Mouse (Mus musculus) layer of hippocampus, adult 9-10 months (tissue): Measurements from ENCODE around the gene Pou2f3.

Source experiments
- DNase-seq: peaks from one replicate; pipeline ENCODE4 v3.0.0; 2022; ENCODE audit warnings: low spot score

Gene Pou2f3

DNA sequence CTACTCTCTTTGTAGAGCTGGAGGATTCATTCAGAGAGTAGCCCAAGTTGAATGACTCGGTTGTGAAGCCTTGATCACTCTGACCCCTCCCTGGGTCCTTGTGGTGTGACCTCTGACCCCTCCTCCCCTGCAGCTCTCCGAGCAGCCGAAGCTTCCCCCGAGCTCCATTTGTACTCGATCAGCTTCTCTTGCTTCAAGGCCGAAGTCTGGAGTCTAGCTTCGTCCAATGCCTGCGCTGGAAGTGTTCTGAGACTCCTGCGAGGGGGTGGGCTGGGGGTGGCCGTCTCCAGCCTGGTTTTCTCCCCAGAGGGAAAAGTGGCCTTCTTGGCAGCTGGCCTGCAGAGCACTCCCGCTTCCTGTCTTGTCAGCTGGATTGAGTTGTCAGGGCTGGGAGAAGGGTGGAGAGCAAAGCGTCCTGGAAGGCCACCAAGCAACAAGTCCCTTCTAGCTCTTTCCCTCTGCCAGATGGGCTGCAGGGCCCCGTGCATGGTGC is at the start of gene Pou2f3:
Gene Pou2f3, minus strand, starts transcription at position 180 of the 493 bp plus-strand sequence.
- DNase-seq = no peak

DNA sequence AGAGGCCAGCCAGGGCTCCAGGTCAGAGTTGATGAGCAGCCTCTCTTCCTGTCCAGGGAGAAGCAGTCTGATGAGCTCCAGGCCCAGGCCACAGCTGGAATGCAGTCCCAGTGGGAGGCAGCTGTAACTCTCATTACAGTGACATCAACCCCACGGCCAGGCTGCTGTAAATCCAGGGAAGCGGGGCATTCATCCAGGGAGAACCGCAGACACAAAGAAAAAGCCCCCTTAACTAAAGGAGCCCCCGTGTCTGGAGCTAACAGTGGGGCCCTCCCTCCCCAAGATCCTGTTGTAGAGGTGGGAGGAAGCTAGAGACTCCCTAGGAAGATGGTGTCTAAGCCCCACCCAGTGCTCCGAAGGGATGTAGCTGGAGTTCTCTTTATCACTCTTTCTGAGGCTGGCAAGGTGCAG is 43.1 kb upstream of the Pou2f3 start:
- DNase-seq = no peak

DNA sequence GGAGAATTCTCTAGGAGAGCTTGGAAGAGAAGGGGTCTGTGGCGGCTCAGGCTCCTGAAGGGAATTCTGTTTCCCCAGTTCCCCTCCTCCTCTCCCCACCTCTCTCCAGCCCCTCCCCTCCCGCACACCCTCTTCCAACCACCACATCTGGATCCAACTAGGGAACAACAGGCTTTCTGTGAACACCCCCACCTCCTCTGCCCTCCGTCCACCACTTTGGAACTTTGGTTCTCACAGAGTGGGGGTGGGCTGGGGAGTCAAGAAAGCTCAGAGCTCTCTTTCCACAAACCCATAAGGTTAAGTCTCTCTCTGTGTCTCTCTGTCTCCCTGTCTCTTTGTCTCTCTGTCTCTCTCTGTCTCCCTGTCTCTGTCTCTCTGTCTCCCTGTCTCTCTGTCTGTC is 42.6 kb upstream of the Pou2f3 start:
- no peak for DNase-seq

DNA sequence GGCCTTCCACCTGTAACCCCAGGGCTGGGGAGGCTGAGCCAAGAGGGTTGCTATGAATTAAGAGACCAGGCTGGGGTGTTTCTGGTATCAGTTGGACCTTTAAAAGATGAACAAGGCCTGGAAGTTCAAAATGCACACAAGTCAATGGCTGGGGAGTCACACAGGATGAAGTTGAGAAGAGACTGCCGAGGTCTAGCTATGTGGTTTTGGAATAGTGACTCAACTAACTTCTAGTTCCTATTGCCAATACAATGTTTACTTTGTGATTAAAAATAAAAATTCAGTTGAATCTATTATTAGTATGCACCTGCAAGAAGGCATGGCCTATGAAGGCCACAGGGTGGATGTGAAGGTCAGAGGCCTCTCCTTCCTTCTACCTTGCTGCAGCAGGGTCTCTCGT is 41.6 kb upstream of the Pou2f3 start:
- DNase-seq = no peak

DNA sequence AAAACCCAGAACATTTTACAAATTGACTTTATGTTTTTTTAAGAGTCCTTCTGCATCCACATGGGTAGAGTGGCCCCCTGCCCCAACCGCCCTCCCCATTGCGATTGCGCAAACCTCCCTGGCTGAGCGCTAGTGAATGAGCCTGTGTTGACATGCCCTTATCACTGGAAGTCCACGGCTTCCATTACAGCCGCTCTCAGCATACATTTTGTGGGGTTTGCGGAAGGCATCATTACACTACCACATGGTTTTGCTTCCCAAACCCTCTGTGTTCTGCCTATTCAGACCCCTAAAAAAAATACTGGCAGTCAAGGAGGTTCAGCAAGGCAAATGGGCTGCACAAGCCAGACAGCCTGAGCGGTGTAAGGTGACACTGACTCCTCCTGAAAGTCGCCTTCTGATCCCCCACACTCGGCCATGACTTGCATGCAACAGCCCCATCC is 36.6 kb upstream of the Pou2f3 start:
- no peak for DNase-seq

DNA sequence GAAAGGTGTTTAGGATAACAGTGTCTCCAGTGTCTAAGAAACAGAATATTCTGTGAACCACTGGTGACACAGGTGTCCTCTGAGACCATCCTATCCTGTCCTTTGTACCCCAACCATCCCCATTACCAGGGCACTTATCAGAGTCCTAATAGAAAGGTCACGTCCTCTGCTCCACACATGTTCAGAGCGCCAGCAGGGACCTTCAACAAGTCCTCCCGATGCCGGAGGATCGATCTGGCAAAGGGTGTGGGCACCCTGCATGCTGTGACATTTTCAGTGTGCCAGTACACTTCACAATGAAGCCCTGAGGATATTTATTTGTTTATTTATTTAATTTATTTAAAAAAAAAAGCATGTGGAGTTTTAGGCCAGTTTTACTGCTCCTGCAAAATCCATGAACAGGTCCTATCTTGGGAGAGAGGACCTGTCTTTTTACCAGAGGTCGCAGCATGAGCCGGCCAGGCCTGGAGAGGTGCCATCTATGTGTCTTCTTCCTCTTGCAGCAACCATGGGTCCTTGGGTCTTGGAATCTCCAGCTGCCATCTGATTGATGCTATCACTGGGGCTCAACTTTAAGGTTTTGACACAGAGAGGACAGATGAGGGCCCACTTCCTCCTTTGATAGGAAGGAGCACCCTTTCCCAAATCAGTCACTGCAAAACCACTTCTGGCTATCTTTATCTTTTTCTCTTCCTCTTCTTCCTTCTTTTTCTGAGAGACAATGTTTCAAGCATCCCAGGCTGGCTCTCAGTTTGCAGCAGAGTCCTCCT is 35.8 kb upstream of the Pou2f3 start:
- DNase-seq = no peak

DNA sequence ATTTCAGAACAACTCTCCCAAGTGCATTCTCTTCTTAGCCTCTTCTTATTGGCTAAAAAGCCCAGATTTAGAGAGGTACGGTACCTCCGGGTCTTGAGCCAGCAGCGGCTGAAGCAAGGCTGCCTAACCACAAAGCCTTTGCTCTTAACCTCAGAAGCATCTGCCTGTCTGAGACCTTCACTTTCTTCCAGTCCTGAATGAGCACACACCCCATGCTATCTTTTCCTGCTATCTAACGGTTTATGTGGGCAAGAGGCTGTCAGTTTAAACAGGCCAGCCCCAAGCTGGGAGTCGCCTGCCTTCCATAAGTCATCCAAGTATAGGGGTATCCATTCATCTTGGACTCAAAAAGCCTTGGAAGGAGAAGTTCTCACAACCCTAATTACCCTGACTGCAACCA is 32.3 kb upstream of the Pou2f3 start:
- no peak for DNase-seq

DNA sequence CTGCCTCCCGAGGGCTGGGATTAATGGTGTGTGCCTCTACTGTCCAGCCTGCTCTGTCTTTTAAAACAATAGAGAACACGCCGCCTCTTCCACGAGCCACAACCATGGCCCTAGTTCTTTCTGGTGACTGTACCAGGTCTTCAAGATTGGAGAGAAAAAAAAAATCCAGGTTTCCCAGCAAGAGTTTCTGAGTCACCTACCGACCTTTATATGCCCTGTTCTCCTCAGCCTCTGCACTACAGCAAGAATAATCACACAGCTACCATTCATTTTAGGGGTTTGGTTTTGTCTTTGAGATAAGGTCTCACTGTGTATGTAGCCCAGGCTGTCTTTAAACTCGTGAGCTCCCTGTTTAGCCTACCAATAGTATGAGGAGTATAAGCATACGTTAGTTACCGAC is 31.8 kb upstream of the Pou2f3 start:
- no peak for DNase-seq

DNA sequence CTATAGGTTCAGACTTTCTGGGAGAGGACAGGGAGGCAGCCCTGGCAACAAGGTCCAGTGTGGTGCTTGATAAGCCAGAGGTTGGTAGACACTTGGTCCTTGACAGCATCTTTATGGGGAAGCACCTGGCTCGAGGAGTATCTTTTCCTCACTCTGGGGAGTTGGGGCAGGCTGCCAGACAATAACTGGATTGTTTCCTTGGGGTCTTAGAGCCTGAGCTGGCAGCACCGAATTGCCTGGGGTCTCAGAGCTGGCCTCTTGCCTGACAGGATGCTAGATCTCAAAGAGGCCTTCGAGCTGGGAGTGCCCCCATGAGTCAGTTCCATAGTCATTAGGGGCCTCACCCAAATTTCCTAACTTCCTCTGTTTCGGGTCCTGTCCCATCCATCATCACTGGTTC is 31.1 kb upstream of the Pou2f3 start:
- DNase-seq = no peak

DNA sequence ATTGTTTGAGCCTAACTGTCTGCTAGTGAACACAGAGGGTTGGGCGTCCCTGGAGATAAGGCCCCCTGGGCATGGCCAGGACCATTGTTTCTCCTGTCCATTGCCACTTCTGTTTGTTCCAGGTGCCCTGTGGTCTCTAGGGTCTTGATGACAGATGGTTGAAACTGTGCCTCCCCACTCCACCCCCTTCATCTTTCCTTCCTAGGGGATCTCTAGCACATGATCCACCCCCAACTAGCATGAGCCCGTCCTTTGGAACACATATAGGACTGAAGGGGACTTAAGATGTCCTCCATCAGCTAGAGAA is 30.4 kb upstream of the Pou2f3 start:
- no peak for DNase-seq

DNA sequence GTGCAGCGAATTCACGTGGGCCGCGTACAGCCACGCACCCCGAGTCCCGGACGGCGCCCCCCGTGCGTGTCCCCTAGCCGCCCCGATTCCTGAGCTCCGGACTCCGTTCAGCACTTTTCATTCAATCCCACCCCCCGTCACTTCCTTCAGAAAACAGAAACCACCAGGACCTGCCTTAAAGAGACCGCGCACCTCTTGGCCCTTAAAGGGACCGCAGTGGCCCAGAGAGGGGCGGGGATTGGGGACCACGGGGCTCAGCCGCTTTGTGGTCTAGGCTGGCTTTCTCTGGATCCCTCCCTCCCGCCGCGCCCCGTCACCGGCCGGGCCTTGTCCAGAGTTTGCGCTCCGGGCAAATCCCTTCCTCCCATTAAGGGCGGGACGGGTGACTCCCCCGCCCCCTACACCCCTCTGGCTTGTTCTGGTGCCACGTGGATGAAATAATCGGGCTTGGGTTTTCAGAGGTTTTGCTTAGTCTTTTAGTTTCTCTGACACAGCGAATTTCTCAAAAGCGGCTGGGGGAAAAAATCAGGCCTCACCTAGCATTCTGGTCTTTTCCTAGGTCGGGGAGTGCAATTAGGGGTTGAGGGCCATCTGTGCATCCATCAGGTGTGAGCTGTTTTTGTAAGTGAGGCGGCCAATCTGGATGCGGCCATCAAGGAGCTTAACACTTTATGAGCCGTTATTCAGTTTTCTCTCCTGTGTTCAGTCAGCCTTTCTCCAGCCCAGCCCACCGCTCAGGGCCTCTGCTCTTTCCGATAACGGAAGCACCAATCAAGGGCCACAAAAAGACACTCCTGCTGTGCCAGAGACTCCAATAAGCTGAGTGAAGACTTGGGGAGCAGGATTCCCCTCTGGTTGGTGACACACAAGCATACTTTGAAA is 29.8 kb upstream of the Pou2f3 start, which contains the start of gene Oaf:
Gene Oaf, minus strand, starts transcription at position 200 of the 882 bp plus-strand sequence.
- DNase-seq = peak; percentile 32

DNA sequence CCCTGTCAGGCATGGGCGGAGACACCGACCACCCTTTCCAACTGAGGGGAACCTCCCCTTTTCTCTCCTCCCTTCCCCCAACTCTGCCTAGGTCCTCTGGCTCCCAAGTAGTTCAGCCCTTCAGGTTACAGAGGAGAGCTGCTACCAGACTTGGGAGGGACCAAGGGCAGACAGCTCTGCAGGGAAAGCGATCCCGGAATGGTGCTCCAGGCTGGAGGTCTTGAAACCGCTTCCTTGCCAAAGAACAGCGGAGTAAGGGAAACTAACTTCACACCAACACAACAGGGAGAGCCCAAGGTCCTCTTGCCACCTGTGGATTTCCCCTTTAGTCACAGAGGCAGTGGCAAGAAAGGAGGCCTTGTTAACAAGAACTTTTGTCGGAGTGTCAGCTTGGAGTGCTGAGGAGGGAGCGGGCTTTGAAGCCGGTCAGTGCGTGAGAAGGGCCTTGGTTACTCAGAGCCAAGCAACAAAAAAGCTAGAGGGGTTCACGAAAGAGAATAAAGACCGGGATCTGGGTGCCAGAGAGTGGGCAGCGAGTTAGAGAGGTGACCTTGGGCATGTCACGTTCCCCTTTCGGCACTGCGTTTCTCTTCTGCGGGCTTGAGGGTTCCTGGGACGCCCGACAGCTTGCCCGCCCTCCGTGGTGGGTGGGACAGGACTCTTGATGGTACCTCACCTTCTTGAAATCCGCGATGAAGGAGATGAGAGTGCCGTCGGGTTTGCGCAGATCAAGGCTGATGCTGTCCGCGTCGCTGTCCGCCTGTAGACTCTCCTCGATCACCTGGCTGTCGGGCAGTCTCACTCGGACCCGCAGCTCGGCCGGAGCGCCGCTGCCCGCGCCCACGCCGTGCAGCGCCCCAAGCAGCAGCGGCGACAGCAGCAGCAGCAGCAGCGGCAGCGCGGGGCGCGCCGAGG is 28.7 kb upstream of the Pou2f3 start:
- no peak for DNase-seq

DNA sequence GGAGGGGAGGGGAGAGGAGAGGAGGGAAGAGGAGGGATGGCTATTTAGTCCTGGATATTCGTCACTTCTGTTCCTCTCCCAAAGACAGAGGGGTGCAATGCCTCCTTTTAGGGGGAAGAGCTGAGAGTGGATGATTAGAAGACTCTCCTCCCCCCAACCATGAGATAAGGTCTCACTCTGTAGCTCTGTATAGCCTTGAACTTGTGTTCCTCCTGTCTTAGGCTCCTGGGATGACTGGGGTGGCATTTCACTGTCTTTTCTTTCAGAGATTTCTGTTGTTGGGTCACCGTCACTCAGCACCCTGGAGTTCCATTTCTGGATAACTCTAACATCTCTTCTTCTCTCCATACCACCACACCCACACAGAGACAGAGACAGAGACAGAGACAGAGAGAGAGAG is 28.0 kb upstream of the Pou2f3 start:
- no peak for DNase-seq

DNA sequence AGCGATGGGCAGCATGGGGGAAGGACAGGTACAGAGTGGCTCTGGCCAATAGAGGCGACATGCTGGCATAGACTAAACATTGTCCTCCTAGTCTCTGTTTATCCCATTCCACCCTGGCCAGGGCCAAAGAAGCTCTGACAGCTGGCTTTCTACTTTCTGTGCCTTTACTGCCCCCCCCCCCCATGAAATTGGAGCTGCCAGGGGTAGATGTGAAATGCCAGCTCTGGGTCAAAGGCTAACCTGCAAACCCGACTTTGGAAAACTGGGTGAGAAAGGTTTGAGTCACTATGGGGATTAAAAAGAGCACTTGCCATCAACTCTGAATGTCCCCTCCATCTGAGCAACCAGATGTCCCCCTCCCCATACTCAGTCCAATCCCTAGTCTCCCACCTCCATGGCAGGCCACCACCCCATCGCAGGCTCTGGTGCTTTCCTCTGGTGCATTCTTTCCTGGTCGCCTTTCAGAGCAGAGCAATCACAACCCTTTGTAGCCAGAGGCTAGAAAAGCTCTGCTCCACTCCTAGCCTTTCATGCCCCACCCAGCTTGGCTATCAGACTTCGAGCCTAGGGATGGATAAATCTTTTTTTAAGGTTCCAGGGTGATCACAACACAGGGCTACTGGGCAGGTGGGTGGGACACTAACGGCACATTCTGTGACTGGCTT is 27.1 kb upstream of the Pou2f3 start:
- DNase-seq = no peak

DNA sequence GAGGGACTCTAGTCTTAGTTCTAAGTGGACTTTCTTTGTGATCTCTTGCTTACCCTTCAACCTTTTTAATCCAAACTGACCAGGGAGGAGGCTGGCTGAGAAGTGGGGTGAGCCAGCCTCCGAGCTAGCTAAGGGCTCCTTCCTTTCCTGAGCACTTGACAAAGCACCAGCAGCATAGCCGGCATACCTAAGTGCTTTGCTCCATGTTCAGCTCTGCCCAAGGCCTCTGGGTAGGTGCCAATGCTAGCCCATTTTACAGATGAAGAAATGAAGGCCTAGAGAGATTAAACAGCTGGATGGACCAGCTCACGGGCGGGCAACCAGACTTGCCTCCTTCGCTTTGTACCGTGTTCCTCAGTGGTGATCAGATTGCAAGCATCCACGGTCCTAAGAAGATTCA is 26.4 kb upstream of the Pou2f3 start:
- no peak for DNase-seq

DNA sequence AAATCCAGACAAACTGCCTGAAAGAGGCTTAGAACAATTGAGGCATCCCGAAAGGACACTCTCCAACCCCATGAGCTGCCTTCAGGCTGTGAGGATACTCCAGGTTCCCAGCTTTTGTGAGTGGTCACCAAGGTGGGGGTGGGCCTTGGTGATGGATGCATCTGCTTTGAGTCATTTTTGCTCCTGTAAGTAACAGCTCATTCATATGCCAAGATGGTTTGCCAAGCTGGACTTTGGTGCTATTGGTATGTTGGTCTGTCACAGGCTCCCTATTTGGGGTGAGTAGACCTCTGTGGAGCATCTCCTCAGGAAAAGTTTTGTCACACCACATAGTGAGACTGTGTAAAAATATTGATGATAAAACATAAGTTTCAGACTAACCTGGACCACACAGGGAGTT is 25.9 kb upstream of the Pou2f3 start:
- no peak for DNase-seq

DNA sequence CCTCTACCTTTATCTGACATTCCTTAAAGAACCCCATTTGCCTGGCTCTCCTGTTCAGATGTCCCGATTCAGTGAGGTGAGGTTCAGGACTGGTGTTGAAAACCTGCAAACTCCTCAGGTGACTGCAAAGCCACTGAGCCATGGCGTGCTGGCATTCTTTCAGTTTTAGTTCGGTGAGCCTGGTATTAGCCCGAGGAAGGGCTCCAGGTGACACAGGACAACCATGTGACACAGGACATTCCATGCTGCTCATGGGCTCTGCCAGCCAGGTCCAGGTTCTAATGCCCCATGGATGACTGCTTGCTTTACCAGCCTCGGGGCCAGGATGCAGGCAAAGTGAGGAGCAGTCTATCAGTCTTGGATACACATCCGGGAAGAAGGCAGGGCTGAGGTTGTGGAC is 25.2 kb upstream of the Pou2f3 start:
- no peak for DNase-seq

DNA sequence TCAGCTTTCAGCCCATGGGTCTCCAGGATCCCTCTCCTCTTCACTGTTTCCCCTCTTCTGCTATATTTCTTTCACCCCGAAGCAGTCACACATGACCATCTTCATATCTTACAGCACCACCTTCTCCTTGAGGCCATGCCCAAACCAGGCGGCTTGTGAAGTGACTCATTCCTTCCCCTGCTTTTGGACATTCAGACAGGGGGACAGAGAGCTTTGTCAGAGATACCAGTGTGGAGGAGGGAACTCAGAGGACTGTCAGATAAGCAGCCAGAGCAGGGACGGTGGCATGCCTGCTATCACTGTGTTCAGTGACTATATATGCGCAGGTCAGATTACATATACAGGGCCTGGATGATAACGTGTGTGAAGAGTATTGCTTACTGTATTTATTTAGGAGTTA is 24.3 kb upstream of the Pou2f3 start:
- no peak for DNase-seq

DNA sequence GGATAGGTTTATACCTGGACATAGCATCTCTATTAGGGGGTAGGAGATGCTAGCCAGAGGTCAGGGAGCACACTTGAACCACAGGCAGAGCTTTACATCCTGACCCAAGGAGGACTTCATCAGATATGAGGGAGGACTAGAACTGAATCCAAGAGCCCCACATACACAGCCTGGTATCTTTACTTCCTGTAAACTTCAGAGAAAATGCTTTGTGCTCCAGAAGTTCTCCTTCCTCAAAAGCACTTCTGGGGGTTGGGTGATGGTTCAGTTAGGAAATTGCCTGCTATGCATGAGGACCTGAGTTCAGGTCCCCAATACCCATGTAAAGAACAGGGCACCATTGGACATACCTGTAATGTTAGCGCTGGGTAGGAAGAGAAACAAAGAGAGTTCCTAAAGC is 23.3 kb upstream of the Pou2f3 start:
- no peak for DNase-seq

DNA sequence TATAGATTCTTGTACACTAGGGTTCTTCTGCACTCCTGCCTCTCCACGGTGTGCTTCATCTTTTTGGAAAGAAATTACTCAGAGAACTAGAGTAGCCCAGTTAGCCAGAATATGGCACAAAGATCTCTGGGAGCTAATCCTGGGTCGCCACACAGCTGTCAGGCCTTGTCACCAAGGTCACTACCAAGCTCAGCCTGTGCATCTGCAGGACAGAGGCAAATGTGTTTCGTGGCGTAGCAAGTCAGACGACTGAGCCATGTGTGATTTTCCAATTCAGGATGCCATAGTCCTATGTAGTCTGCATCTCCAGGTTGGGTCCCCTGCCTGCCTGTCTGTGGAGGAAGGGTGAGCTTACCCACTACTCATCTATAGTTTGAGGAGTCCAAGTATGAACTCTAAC is 22.9 kb upstream of the Pou2f3 start:
- no peak for DNase-seq

DNA sequence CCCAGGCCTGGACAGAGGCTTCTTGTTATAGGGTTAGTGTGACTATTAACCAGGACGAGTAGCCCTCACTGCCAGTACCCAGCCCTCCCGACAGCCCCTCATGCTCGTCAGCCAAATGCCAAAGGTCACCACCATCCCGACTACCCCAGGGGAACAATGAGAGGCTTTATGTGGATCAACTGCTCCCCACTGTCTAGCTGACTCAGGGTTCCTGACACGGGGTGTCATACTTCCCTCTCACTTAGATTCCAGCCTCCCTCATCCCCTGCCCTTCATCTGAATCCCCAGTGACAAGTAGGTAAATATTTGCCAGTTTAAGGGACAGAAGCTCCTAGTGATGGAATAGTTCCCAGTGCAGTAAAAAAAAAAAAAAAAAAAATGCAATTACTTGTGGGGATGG is 22.1 kb upstream of the Pou2f3 start:
- DNase-seq = no peak

DNA sequence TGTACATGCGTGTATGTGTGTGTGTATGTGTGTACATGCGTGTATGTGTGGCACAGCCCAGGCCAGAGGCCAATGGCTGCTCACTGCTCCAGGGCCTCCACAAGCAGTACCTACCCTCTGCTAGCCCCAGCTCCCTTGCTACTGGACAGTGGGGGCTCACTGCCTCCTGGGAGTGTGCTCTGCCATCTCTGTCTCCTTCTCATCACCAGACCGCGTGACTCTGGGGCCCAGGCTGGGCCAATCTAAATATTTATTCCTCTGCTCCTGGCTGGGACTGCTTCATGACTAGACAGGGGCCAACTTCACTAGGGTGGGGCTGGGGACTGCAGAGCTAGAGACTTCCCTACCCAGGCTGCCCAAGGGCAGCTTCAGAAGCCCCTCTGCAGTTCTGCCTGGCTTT is 21.6 kb upstream of the Pou2f3 start:
- DNase-seq = no peak
